Mouse (Mus musculus) heart, postnatal 0 days (tissue): Measurements from ENCODE around the gene Tbc1d10c.

Experiments
- CTCF ChIP-seq: IDR thresholded peaks from 2 replicates; pipeline ENCODE4 v1.5.1; 2016; ENCODE audit warnings: antibody characterized with exemption, control low read depth, low read depth
- EP300 ChIP-seq: IDR thresholded peaks from 2 replicates; pipeline ENCODE4 v1.6.1; 2016; ENCODE audit warnings: antibody characterized with exemption, low read depth

GRCm38 (mm10) chr19:4193129-4193528, 2.0 kb upstream of the Tbc1d10c start:
- TF ChIP-seq CTCF: no peak
- no peak for TF ChIP-seq EP300
